Mouse (Mus musculus) spleen, adult 2 months (tissue): ENCODE results near the gene Sf1.

Source experiments
- CTCF ChIP-seq: fragments of 200-500 bp; IDR thresholded peaks from 2 replicates; pipeline ENCODE4 v1.5.1; 2011; ENCODE audit warnings: mild to moderate bottlenecking, inconsistent platforms; ENCODE audit not compliant: insufficient read depth, insufficient read length, insufficient replicate concordance; ENCODE audit errors: extremely low read depth
- POLR2A ChIP-seq: fragments of 200-500 bp; IDR thresholded peaks from 2 replicates; pipeline ENCODE4 v1.6.1; 2011; ENCODE audit warnings: low read depth, low read length, inconsistent platforms

- TF ChIP-seq POLR2A (no peak), CTCF (no peak)
Measured at GRCm38 (mm10) chr19:6376643-6377042, 13.2 kb downstream of the Sf1 start.
